Mouse (Mus musculus): Measurements from ENCODE around the gene Ccdc170.

GRCm38 (mm10) chr10:4528043-4528442 is 45.7 kb downstream of the Ccdc170 start:
- TF ChIP-seq CTCF (conservative IDR thresholded peaks at IDR 0.05; ENCODE audit: low read length) (no peak), POU5F1 (IDR thresholded peaks at IDR 0.05; ENCODE audit: borderline replicate concordance, low read length) (no peak)

All from E14TG2a.4 (cell line).